Mouse (Mus musculus) G1E (cell line): ENCODE measurements around the gene Cbx1. TPM values are rescaled to one million over a fixed set of nuclear protein-coding genes. Genes with fewer than 3 reads are reported as not detected.

ENCODE experiments used
- ATAC-seq: 2 replicates; pipeline ENCODE4 v1.8.0; 2016; ENCODE audit warnings: mild to moderate bottlenecking; ENCODE audit not compliant: insufficient number of reproducible peaks, poor library complexity, low FRiP score, severe bottlenecking; ENCODE audit errors: extremely low read depth
- DNase-seq: peaks from one replicate; pipeline ENCODE4 v3.0.0; 2012; ENCODE audit warnings: low spot score
- H3K27me3 ChIP-seq: 2 replicates; pipeline ENCODE4 v1.6.1; 2012; ENCODE audit warnings: mild to moderate bottlenecking, low read length, inconsistent platforms; ENCODE audit not compliant: insufficient read depth
- H3K36me3 ChIP-seq: replicated peaks from 2 replicates; pipeline ENCODE3; 2012; ENCODE audit warnings: mild to moderate bottlenecking, inconsistent platforms
- H3K4me1 ChIP-seq: 2 replicates; pipeline ENCODE4 v1.6.1; 2012; ENCODE audit warnings: low read depth, low read length, inconsistent platforms, mixed read lengths; ENCODE audit not compliant: insufficient read depth
- H3K4me3 ChIP-seq: 2 replicates; pipeline ENCODE4 v1.5.1; 2012; ENCODE audit warnings: low read depth, mild to moderate bottlenecking, inconsistent platforms, low read length, moderate library complexity, mixed read lengths
- H3K9me3 ChIP-seq: replicated peaks from 2 replicates; pipeline ENCODE4 v1.6.1; 2012; ENCODE audit warnings: inconsistent platforms
- CTCF ChIP-seq: IDR thresholded peaks from 2 replicates; pipeline ENCODE4 v1.5.1; 2012; ENCODE audit warnings: low read depth, low read length, inconsistent platforms, mixed read lengths
- GATA1 ChIP-seq: IDR thresholded peaks from 2 replicates; pipeline ENCODE4 v1.6.1; 2012; ENCODE audit warnings: borderline replicate concordance, low read length, inconsistent platforms, mixed read lengths
- GATA2 ChIP-seq: IDR thresholded peaks from 2 replicates; pipeline ENCODE4 v1.6.1; 2012; ENCODE audit warnings: low read depth, low read length, inconsistent platforms, borderline replicate concordance
- POLR2AphosphoS5 ChIP-seq: IDR thresholded peaks from 2 replicates; pipeline ENCODE4 v1.6.1; 2012; ENCODE audit warnings: low read depth, low read length, inconsistent platforms; ENCODE audit not compliant: insufficient replicate concordance
- TAL1 ChIP-seq: conservative IDR thresholded peaks from 2 replicates; pipeline ENCODE4 v1.6.1; 2012; ENCODE audit warnings: low read depth, low read length, inconsistent platforms, mixed read lengths
- polyA plus RNA-seq: library from polyadenylated mRNA; stranded (reverse); fragments of >175 nt; gene quantifications from 2 replicates; pipeline ENCODE4 v1.2.3, GENCODE M21; 2012
- total RNA-seq, 2 experiments: library from RNA; stranded (forward) in 1 of 2; stranded (reverse) in 1 of 2; fragments of 200-1000 nt in 1 of 2; fragments of >200 nt in 1 of 2; fragmentation: Nextera tagmentation in 1 of 2; gene quantifications; 2 replicates each; pipeline ENCODE4 v1.2.3; 2014 to 2017

Gene Cbx1
- total and polyA plus RNA-seq, 3 experiments = 75.0 to 100 (median 78.9) TPM

DNA sequence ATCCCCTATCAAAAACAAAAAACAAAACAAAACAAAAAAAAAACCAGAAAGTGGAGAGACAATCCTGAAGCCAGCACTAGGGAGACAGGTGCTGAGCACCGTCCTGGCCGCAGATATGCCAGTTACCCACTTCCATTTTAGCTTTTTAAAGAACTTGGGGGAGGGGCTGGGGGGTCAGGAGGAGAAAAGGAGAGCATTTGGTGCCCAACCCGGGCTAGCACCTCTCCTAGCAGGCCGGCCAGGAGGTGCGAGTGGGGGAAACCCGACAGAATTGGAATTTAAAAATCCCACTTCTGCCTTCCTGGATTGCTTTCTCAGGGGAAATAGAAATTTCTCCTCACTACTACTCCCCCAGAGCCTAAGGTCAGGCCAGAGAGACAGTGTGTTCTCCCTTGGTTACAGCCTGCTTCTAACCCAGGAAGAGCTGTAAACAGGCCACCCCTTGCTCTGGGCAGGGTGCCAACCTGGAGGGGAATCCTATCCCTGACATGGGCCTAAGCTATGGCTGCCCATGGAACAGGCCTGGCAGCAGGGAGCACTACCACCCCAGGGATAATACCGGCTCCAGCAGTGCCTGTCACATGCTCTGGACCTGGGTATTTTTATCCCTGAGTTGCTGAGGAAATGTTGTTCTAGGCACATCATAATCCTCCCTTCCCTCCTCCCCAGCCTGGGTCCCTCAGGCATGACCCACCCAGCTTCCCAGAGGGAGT is 36.0 kb downstream of the Cbx1 start:
- DNase-seq (peak; percentile 19), ATAC-seq (no peak)
- no peaks in the 10 kb centered on the region for H3K9me3 ChIP-seq
- no peaks in the 10 kb centered on the region for H3K27me3 ChIP-seq
- no peak for TF ChIP-seq CTCF
- no peak for TF ChIP-seq POLR2AphosphoS5
- no peak for TF ChIP-seq GATA2
- no peak for TF ChIP-seq TAL1
- TF ChIP-seq GATA1 = no peak
- H3K4me1 ChIP-seq = peaks cover 76% of the 10 kb centered on the region
- H3K36me3 ChIP-seq = peaks cover 80% of the 10 kb centered on the region
- peak overlapping the region; percentile 56; the same call in 1 of the 2 replicates for H3K4me3 ChIP-seq

DNA sequence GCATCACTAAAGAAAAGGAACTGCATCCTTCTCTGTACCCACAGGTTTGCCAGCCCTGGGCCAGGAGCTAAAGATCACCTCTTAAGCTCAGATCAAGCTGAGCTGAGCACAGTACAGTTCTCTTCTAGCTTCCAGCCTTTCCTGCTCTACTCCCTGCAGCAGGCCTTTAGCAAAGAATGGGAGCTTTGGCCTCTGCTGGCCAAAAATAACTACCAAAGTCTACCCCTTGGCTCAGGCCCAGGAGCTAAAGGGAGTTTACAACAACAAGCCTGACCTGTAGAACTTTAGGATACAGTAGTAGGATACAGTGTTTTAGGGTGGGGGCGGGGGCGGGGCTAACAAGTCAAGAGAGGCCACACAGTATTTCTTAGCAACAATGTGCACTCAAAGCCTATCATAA is 37.6 kb downstream of the Cbx1 start:
- ATAC-seq (no peak), DNase-seq (no peak)
- Histone ChIP-seq H3K27me3 (no peaks in the 10 kb centered on the region), H3K4me1 (peaks cover 85% of the 10 kb centered on the region), H3K36me3 (peaks cover 65% of the 10 kb centered on the region), H3K4me3 (peak overlapping the region; percentile 9; the same call in 1 of the 2 replicates), H3K9me3 (no peaks in the 10 kb centered on the region)
- TF ChIP-seq CTCF = no peak

DNA sequence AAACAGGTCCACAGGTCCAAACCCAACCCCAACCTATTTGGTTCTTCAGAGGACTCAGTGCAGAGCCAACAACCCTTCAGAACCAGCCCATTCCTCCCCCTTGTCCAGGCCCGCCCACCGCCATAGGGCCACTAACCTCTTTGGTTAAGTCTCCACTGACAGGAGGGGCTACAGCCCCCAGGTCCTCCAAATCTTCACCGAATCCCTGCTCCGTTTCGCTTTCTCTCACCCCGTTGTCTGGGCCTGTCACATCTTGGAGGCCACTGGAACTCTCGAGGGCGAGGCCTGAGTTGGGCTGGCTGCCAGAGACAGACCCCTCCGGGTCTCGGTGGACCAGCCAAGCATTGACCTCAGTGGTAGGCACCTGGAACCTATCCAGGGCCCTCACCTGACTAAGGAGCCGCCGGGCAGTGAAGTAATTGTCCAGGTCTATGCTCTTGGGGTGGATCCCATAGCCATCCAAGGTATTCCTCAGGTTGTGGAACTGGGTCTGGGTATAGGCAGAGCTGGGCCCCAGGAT is 38.2 kb downstream of the Cbx1 start:
- H3K36me3 ChIP-seq = peaks cover 58% of the 10 kb centered on the region
- H3K9me3 ChIP-seq = no peaks in the 10 kb centered on the region
- no peak for ATAC-seq
- TF ChIP-seq TAL1 (no peak), POLR2AphosphoS5 (no peak), CTCF (no peak)
- H3K27me3 ChIP-seq = no peaks in the 10 kb centered on the region
- H3K4me1 ChIP-seq = peaks cover 82% of the 10 kb centered on the region
- DNase-seq = no peak
- H3K4me3 ChIP-seq = peak overlapping the region; percentile 49; the same call in 1 of the 2 replicates

DNA sequence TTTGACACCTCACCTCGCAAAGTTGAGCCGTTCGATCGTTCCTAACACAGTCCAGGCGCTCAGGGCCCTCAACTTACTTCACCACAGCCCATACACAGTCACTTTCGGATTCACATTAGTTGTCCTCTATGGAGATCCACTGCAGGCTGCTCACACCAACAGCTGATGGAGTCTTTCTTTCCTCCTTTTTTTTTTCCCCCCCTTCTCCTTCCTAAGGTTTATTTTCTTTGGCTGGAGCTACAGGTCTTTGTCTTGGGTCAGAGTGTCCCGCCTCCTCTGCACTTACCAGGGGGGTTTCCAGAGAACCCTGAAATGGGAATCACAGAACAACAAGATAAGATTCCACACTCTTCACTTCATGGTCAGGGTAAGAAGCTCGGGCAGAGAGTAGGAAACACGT is 39.0 kb downstream of the Cbx1 start:
- Histone ChIP-seq H3K27me3 (no peaks in the 10 kb centered on the region), H3K4me1 (peaks cover 74% of the 10 kb centered on the region), H3K36me3 (peaks cover 50% of the 10 kb centered on the region), H3K9me3 (no peaks in the 10 kb centered on the region), H3K4me3 (peak overlapping the region; percentile 58; the same call in 1 of the 2 replicates)
- no peak for TF ChIP-seq TAL1
- no peak for TF ChIP-seq CTCF
- TF ChIP-seq POLR2AphosphoS5 = no peak
- no peak for TF ChIP-seq GATA2
- TF ChIP-seq GATA1 = no peak
- ATAC-seq = no peak
- no peak for DNase-seq

DNA sequence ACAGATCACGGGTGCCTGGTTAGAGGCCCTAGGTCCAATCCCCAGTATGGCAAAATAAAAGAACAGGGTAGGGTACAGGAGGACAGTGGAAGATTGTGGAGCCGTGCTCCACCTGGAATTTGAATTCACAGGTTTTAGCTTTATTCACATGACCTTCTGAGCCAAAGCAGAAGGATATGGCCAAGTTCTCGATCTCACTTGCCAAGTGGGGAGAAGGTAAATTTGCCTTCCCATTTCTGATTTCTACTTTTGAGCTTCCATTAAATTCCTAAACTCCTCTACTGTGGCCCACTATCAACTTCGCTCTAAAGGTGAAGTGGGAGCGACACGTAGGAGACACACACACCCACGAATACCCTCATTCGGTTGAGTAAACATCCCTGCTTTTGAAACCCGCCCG is 40.0 kb downstream of the Cbx1 start:
- Histone ChIP-seq H3K4me1 (peaks cover 65% of the 10 kb centered on the region), H3K4me3 (peak overlapping the region; percentile 88), H3K27me3 (peaks cover 3% of the 10 kb centered on the region), H3K36me3 (peaks cover 41% of the 10 kb centered on the region), H3K9me3 (no peaks in the 10 kb centered on the region)
- TF ChIP-seq TAL1 = no peak
- TF ChIP-seq GATA1 = no peak
- no peak for TF ChIP-seq POLR2AphosphoS5
- TF ChIP-seq CTCF = no peak
- no peak for TF ChIP-seq GATA2
- no peak for ATAC-seq
- DNase-seq = no peak

DNA sequence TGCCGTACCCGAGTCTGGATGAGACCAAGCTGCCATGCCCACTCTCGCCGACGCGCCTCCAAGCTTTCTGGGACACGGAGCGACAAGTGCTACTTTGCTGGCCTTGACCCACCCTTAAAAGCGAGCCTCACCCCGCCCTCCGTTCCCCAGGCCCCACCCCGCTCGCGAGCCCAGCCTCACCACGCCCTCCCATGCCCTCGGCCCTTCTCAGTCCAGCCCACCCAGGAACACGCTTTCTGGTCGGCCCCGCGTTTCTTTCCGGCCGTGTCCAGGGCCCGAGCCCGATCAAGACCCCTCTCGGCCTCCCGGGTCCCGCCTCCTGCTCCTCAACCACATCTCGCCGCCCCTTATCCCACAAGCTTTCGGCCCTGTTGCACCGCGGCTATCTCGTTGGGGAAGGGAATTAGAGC is 40.5 kb downstream of the Cbx1 start:
- TF ChIP-seq POLR2AphosphoS5 (no peak), CTCF (no peak), GATA2 (no peak), TAL1 (no peak), GATA1 (no peak)
- H3K4me1 ChIP-seq = peaks cover 60% of the 10 kb centered on the region

More for the DNA sequence above, 40.5 kb downstream of the Cbx1 start:
- ATAC-seq (peak; percentile 54), DNase-seq (peak; percentile 87)
- no peaks in the 10 kb centered on the region for H3K9me3 ChIP-seq
- H3K27me3 ChIP-seq = peaks cover 6% of the 10 kb centered on the region
- peak overlapping the region; percentile 88 for H3K4me3 ChIP-seq
- peaks cover 38% of the 10 kb centered on the region for H3K36me3 ChIP-seq
